Mouse (Mus musculus): Measurements from ENCODE around the gene Prodh2. TPM values are rescaled to one million over a fixed set of nuclear protein-coding genes. Genes with fewer than 3 reads are reported as not detected.
A peak's percentile ranks its signal among the peaks of the same experiment; 100 is the strongest.
"Not testable (repeated sequence)": the region's sequence is repeated elsewhere in the genome, so short reads cannot be mapped to it uniquely, and the experiment has no call there.

The Prodh2 gene
- polyA plus RNA-seq, 1 experiment from 2014 or later: 5.2 TPM

GRCm38 (mm10) chr7:30459484-30459883 is 33.9 kb upstream of the Prodh2 start:
- H3K4me2 ChIP-seq (replicated peaks): no peak overlapping the region
- ATAC-seq: no peak
- no peak overlapping the region for H3K4me3 ChIP-seq (replicated peaks)
- H3K27me3 ChIP-seq (replicated peaks): peaks cover 92% of the 10 kb centered on the region
- peaks cover 11% of the 10 kb centered on the region for H3K4me1 ChIP-seq (replicated peaks)
- H3K27ac ChIP-seq: no peak overlapping the region
- no peak overlapping the region for H3K9ac ChIP-seq
- no peaks in the 10 kb centered on the region for H3K36me3 ChIP-seq
- H3K9me3 ChIP-seq: no peaks in the 10 kb centered on the region
- WGBS: 35% methylated on average over 6 of the region's 6 CpGs

DNA sequence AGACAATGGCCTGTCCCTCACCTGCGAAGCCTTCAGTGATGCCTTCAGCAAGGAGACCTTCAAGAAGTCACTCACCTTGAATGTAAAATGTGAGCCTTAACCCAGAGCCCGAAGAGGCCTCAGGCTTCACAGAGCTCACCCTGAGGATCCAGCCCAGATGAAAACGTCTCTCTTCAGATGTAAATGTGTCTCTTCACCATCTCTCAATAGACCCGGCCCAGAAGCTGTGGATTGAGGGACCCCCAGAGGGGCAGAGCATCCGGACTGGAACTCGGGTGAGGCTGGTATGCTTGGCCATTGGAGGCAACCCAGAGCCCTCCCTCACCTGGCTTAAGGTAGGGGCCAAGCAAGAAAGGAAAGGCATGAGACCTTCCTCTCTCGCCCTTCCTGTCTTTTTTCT is 29.9 kb upstream of the Prodh2 start:
- Histone ChIP-seq H3K27ac (no peak overlapping the region), H3K27me3 (replicated peaks) (peaks cover 86% of the 10 kb centered on the region), H3K4me3 (replicated peaks) (no peak overlapping the region), H3K9ac (no peak overlapping the region), H3K4me2 (replicated peaks) (no peak overlapping the region), H3K4me1 (replicated peaks) (no peaks in the 10 kb centered on the region), H3K36me3 (no peaks in the 10 kb centered on the region), H3K9me3 (no peaks in the 10 kb centered on the region)
- 38% methylated on average over 7 of the region's 7 CpGs for WGBS
- ATAC-seq: no peak

- no peak overlapping the region for H3K27ac ChIP-seq
- no peak overlapping the region for H3K9ac ChIP-seq
- no peaks in the 10 kb centered on the region for H3K9me3 ChIP-seq
- peaks cover 83% of the 10 kb centered on the region for H3K27me3 ChIP-seq (replicated peaks)
- H3K36me3 ChIP-seq: no peaks in the 10 kb centered on the region
- WGBS: 26% methylated on average over 4 of the region's 4 CpGs
- no peak overlapping the region for H3K4me2 ChIP-seq (replicated peaks)
- H3K4me3 ChIP-seq (replicated peaks): no peak overlapping the region
- ATAC-seq: no peak
- no peaks in the 10 kb centered on the region for H3K4me1 ChIP-seq (replicated peaks)
Observed at GRCm38 (mm10) chr7:30463996-30464395, 29.4 kb upstream of the Prodh2 start.

- Histone ChIP-seq H3K27me3 (replicated peaks) (peaks cover 75% of the 10 kb centered on the region), H3K9me3 (no peaks in the 10 kb centered on the region), H3K4me3 (replicated peaks) (no peak overlapping the region), H3K27ac (no peak overlapping the region), H3K4me2 (replicated peaks) (no peak overlapping the region), H3K36me3 (no peaks in the 10 kb centered on the region), H3K9ac (no peak overlapping the region), H3K4me1 (replicated peaks) (no peaks in the 10 kb centered on the region)
- 14% methylated on average over 6 of the region's 6 CpGs for WGBS
- no peak for ATAC-seq
Observed at GRCm38 (mm10) chr7:30464816-30465300, 28.6 kb upstream of the Prodh2 start.

GRCm38 (mm10) chr7:30472411-30472810 is 21.0 kb upstream of the Prodh2 start:
- no peak overlapping the region for H3K9ac ChIP-seq
- H3K4me2 ChIP-seq (replicated peaks): no peak overlapping the region
- no peaks in the 10 kb centered on the region for H3K9me3 ChIP-seq
- H3K36me3 ChIP-seq: no peaks in the 10 kb centered on the region
- peaks cover 6% of the 10 kb centered on the region for H3K27me3 ChIP-seq (replicated peaks)
- no peak for ATAC-seq
- H3K4me1 ChIP-seq (replicated peaks): no peaks in the 10 kb centered on the region
- H3K27ac ChIP-seq: no peak overlapping the region
- H3K4me3 ChIP-seq (replicated peaks): no peak overlapping the region
- 52% methylated on average over 5 of the region's 5 CpGs for WGBS

DNA sequence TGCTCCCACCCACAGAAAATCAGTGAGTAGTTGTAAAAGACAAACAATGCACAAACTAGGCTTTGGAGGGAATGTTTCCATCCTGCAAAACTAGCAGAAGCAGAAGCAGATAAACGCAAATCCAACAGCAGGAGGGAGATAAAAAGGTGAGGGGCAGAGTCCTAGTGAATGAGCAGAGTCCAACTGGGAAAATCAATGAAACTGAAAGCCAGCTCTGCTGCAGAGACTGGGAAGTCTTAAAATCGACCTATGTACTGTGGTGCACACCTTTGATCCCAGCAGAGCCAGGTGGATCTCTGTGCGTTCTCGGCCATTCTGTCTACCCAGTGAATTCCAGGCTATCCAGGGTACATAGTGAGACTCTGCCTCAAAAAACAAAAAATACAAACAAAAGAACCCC is 18.4 kb upstream of the Prodh2 start:
- H3K4me1 ChIP-seq (replicated peaks): peaks cover 4% of the 10 kb centered on the region
- H3K36me3 ChIP-seq: no peaks in the 10 kb centered on the region
- 51% methylated on average over 4 of the region's 4 CpGs for WGBS
- H3K4me2 ChIP-seq (replicated peaks): no peak overlapping the region
- H3K9me3 ChIP-seq: no peaks in the 10 kb centered on the region
- H3K4me3 ChIP-seq (replicated peaks): no peak overlapping the region
- no peaks in the 10 kb centered on the region for H3K27me3 ChIP-seq (replicated peaks)
- H3K9ac ChIP-seq: no peak overlapping the region
- H3K27ac ChIP-seq: 0 out of 2 replicates have a peak overlapping the region, but pooled peaks have one; percentile 13
- ATAC-seq: peak; percentile 92

- H3K4me1 ChIP-seq (replicated peaks); H3K4me2 ChIP-seq (replicated peaks); H3K9ac ChIP-seq; H3K36me3 ChIP-seq; H3K27me3 ChIP-seq (replicated peaks); ATAC-seq; H3K27ac ChIP-seq; H3K9me3 ChIP-seq; H3K4me3 ChIP-seq (replicated peaks): not testable (repeated sequence)
- WGBS: 87% methylated on average over 6 of the region's 7 CpGs
Observed at GRCm38 (mm10) chr7:30476136-30476535, 17.3 kb upstream of the Prodh2 start.

DNA sequence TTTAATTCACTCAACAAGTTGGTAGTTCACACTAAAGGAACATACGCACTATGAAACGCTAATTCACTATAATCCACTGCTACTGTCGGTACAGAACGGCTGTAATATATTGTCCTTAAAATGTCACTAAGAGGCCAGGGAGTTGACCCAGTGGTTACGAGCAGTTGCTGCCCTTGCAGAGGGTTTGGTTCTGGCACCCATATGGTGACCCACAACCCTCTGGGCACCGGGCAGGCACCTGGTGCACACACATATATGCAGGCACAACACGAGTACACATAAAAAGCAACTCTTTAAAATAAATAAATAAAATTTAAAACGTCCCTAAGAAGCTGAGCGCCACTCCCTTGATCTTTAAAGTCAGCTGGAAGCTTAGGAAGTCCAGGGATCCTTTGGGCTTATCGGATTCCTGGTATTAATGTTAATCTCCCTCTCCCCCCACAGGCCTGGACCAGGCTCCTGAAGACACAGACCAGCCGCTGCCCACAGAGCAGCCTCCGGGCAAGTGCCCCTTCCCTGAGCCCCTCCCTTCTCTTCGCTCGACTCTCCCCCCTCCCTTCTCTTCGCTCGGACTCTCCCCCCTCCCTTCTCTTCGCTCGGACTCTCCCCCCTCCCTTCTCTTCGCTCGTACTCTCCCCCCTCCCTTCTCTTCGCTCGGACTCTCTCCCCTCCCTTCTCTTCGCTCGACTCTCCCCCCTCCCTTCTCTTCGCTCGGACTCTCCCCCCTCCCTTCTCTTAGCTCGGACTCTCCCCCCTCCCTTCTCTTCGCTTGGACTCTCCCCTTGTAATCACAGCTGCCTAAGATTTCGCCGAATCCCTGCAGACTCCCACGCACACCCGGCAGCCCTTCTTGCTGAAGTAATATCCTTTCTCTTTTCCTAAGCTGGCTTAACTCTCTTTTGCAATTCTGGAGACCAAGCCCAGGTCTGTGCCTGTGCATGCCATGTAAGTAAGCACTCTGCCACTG is 15.7 kb upstream of the Prodh2 start:
- 0 out of 2 replicates have a peak, but pooled peaks cover 5% of the 10 kb centered on the region for H3K27me3 ChIP-seq (replicated peaks)
- H3K9ac ChIP-seq: no peak overlapping the region
- no peaks in the 10 kb centered on the region for H3K9me3 ChIP-seq
- 7% methylated on average over 26 of the region's 32 CpGs for WGBS
- H3K4me3 ChIP-seq (replicated peaks): peak overlapping the region; percentile 17
- H3K4me2 ChIP-seq (replicated peaks): peak overlapping the region; percentile 53
- H3K27ac ChIP-seq: no peak overlapping the region
- H3K36me3 ChIP-seq: no peaks in the 10 kb centered on the region
- ATAC-seq: 0 out of 2 replicates have a peak, but pooled peaks have one; percentile 28
- peaks cover 4% of the 10 kb centered on the region for H3K4me1 ChIP-seq (replicated peaks)

GRCm38 (mm10) chr7:30484250-30484649 is 9.2 kb upstream of the Prodh2 start:
- Histone ChIP-seq H3K4me2 (replicated peaks) (no peak overlapping the region), H3K9me3 (no peaks in the 10 kb centered on the region), H3K27me3 (replicated peaks) (0 out of 2 replicates have a peak, but pooled peaks cover 5% of the 10 kb centered on the region), H3K27ac (no peak overlapping the region), H3K36me3 (no peaks in the 10 kb centered on the region), H3K9ac (no peak overlapping the region), H3K4me3 (replicated peaks) (no peak overlapping the region), H3K4me1 (replicated peaks) (no peaks in the 10 kb centered on the region)
- 11% methylated on average over 8 of the region's 8 CpGs for WGBS
- ATAC-seq: no peak

DNA sequence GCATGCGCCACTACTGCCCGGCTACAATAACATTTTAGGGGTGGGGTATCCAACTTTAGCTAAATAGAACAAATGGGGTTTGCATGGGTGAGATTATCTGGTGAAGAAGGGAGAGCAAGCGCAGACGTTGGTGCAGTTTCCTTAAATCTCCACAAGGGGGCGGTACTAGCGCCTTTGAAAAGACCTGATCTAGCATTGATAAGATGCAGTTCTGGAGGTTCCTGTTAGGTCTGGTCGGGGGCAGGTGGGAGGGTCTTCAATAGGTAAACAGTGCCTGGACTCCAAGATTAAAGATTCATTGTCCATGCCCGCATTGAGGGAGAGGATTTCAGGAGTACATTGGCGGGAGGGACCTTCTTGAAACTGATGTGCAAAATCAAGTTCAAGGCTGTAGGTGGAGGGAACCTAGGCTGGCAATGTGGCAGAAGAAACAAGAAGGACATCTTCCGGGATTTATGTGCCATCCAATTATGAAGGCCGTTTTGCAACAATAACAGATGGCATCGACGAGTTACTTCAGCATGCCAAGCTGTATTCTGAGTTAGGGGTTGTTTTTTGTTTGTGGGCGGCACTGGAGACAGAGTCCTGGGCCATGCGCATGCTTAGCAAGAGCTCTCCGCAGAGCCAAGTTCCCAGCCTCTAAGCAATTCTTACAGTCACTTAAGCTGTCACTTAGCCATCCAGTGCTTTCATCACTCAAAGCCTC is 3.0 kb upstream of the Prodh2 start:
- ATAC-seq: no peak
- Histone ChIP-seq H3K36me3 (no peaks in the 10 kb centered on the region), H3K27me3 (replicated peaks) (no peaks in the 10 kb centered on the region), H3K9ac (no peak overlapping the region), H3K4me1 (replicated peaks) (peaks cover 4% of the 10 kb centered on the region; the same call in 1 of the 2 replicates), H3K9me3 (no peaks in the 10 kb centered on the region), H3K4me3 (replicated peaks) (no peak overlapping the region), H3K4me2 (replicated peaks) (no peak overlapping the region), H3K27ac (no peak overlapping the region)
- WGBS: 29% methylated on average over 16 of the region's 16 CpGs

DNA sequence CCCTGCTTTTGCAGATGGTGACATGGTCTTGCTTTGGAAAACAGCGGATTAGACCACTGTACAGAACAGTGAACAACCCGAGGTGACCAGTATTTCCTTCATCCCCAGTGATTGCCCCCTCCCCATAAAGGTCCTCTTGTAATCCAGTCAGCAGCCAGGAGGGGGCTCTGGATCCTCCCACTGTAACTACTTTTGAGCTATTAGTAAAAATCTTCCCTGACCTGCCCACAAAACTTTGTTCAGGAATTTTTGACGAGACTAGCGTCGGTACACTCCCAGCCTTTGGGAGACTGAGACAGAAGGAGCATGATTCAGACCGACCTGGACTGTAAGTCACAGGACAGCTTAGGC is 2.5 kb upstream of the Prodh2 start:
- no peaks in the 10 kb centered on the region for H3K36me3 ChIP-seq
- 18% methylated on average over 6 of the region's 6 CpGs for WGBS
- no peaks in the 10 kb centered on the region for H3K27me3 ChIP-seq (replicated peaks)
- H3K4me1 ChIP-seq (replicated peaks): peaks cover 4% of the 10 kb centered on the region; the same call in 1 of the 2 replicates
- no peak overlapping the region for H3K4me2 ChIP-seq (replicated peaks)
- no peak overlapping the region for H3K4me3 ChIP-seq (replicated peaks)
- H3K9ac ChIP-seq: no peak overlapping the region
- H3K27ac ChIP-seq: no peak overlapping the region
- no peak for ATAC-seq
- H3K9me3 ChIP-seq: no peaks in the 10 kb centered on the region

DNA sequence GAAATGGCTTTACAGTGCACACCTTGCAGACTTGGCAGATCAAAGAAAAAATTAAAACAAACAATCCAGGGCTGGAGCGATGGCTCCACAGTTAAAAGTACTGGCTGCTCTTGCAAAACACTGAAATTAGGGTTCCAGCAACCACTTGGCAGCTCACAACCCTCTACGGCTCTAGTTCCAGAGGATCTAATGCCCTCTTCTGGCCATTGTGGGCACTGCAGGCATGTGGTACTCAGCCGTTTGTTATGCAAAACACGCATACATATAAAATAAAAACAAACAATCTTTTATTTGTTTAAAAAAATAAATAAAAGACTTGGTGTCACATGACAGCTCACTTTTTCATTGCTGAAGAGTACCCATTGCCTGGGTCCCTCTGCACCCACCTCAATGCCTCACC is 657 bp upstream of the Prodh2 start:
- H3K9me3 ChIP-seq: no peaks in the 10 kb centered on the region
- H3K9ac ChIP-seq: no peak overlapping the region
- 19% methylated on average over 4 of the region's 4 CpGs for WGBS
- no peak overlapping the region for H3K4me3 ChIP-seq (replicated peaks)
- H3K27ac ChIP-seq: no peak overlapping the region
- H3K27me3 ChIP-seq (replicated peaks): no peaks in the 10 kb centered on the region
- ATAC-seq: no peak
- peak overlapping the region; percentile 45 for H3K4me2 ChIP-seq (replicated peaks)
- H3K36me3 ChIP-seq: no peaks in the 10 kb centered on the region
- H3K4me1 ChIP-seq (replicated peaks): peaks cover 4% of the 10 kb centered on the region; the same call in 1 of the 2 replicates

Data from intestine, embryonic 15.5 days (tissue).